Mouse (Mus musculus): Measurements from ENCODE around the gene Fhit. TPM values are rescaled to one million over a fixed set of nuclear protein-coding genes. Genes with fewer than 3 reads are reported as not detected.

Fhit gene
- polyA plus RNA-seq (2015; fragmentation: Nextera tagmentation; extraction: Ambion mirVana) = 7.2 and 8.6 TPM in 2 replicates

GRCm38 (mm10) chr14:11161751-11162231, at the start of gene Fhit:
TSS of gene Fhit (minus strand) at chr14:11162035.
- Histone ChIP-seq H3K36me3 (replicated peaks) (no peaks in the 10 kb centered on the region), H3K9ac (peak within 1 kb of the TSS; percentile 79), H3K4me3 (peak within 1 kb of the TSS; percentile 70), H3K27ac (peak within 1 kb of the TSS; percentile 82), H3K27me3 (replicated peaks) (no peaks in the 10 kb centered on the region), H3K4me1 (0 out of 2 replicates have a peak, but pooled peaks cover 9% of the 10 kb centered on the region), H3K4me2 (peak within 1 kb of the TSS; percentile 84), H3K9me3 (no peaks in the 10 kb centered on the region)
- peak; percentile 97 for ATAC-seq (replicated peaks)
- WGBS = under 1% methylated on average over 28 of the region's 28 CpGs

GRCm38 (mm10) chr14:11206786-11207185, 45.0 kb upstream of the Fhit start:
- Histone ChIP-seq H3K4me1 (no peaks in the 10 kb centered on the region), H3K9ac (no peak overlapping the region), H3K9me3 (no peaks in the 10 kb centered on the region), H3K4me3 (no peak overlapping the region), H3K27ac (no peak overlapping the region), H3K4me2 (no peak overlapping the region), H3K27me3 (replicated peaks) (no peaks in the 10 kb centered on the region), H3K36me3 (replicated peaks) (no peaks in the 10 kb centered on the region)
- WGBS = 55% methylated on average over 2 of the region's 2 CpGs
- ATAC-seq (replicated peaks) = no peak

- peak overlapping the region; percentile 84 for H3K4me2 ChIP-seq
- H3K36me3 ChIP-seq (replicated peaks) = no peaks in the 10 kb centered on the region
- H3K9ac ChIP-seq = peak overlapping the region; percentile 79
- 8% methylated on average over 17 of the region's 17 CpGs for WGBS
- no peaks in the 10 kb centered on the region for H3K27me3 ChIP-seq (replicated peaks)
- H3K27ac ChIP-seq = peak overlapping the region; percentile 82
- ATAC-seq (replicated peaks) = peak; percentile 92
- H3K4me1 ChIP-seq = 0 out of 2 replicates have a peak, but pooled peaks cover 9% of the 10 kb centered on the region
- peak overlapping the region; percentile 70 for H3K4me3 ChIP-seq
- no peaks in the 10 kb centered on the region for H3K9me3 ChIP-seq
These were observed 907 bp downstream of the Fhit start for GRCm38 (mm10) chr14:11160806-11161450.

GRCm38 (mm10) chr14:11159641-11160040, 2.2 kb downstream of the Fhit start:
- Histone ChIP-seq H3K9ac (no peak overlapping the region), H3K27ac (no peak overlapping the region), H3K9me3 (no peaks in the 10 kb centered on the region), H3K36me3 (replicated peaks) (no peaks in the 10 kb centered on the region), H3K4me3 (no peak overlapping the region), H3K4me2 (no peak overlapping the region), H3K4me1 (0 out of 2 replicates have a peak, but pooled peaks cover 9% of the 10 kb centered on the region), H3K27me3 (replicated peaks) (no peaks in the 10 kb centered on the region)
- WGBS = 88% methylated on average over 11 of the region's 11 CpGs
- no peak for ATAC-seq (replicated peaks)

GRCm38 (mm10) chr14:11159021-11159420, 2.8 kb downstream of the Fhit start:
- no peaks in the 10 kb centered on the region for H3K36me3 ChIP-seq (replicated peaks)
- H3K9me3 ChIP-seq = no peaks in the 10 kb centered on the region
- no peak overlapping the region for H3K4me3 ChIP-seq
- no peak overlapping the region for H3K9ac ChIP-seq
- H3K4me1 ChIP-seq = 0 out of 2 replicates have a peak, but pooled peaks cover 9% of the 10 kb centered on the region
- H3K27me3 ChIP-seq (replicated peaks) = no peaks in the 10 kb centered on the region
- no peak overlapping the region for H3K4me2 ChIP-seq
- 81% methylated on average over 7 of the region's 7 CpGs for WGBS
- H3K27ac ChIP-seq = no peak overlapping the region
- ATAC-seq (replicated peaks) = no peak

GRCm38 (mm10) chr14:11157741-11158140, 4.1 kb downstream of the Fhit start:
- WGBS = 84% methylated on average over 3 of the region's 3 CpGs
- ATAC-seq (replicated peaks) = no peak

GRCm38 (mm10) chr14:11151634-11152321, 10.1 kb downstream of the Fhit start:
- Histone ChIP-seq H3K9me3 (no peaks in the 10 kb centered on the region), H3K4me3 (no peak overlapping the region), H3K9ac (no peak overlapping the region), H3K36me3 (replicated peaks) (no peaks in the 10 kb centered on the region), H3K4me2 (no peak overlapping the region), H3K27ac (no peak overlapping the region), H3K4me1 (no peaks in the 10 kb centered on the region), H3K27me3 (replicated peaks) (no peaks in the 10 kb centered on the region)
- no peak for ATAC-seq (replicated peaks)
- WGBS = 84% methylated on average over 9 of the region's 9 CpGs

More at GRCm38 (mm10) chr14:11157741-11158140, 4.1 kb downstream of the Fhit start:
- 0 out of 2 replicates have a peak, but pooled peaks cover 9% of the 10 kb centered on the region for H3K4me1 ChIP-seq
- no peak overlapping the region for H3K4me2 ChIP-seq
- H3K9ac ChIP-seq = no peak overlapping the region
- no peak overlapping the region for H3K4me3 ChIP-seq
- no peaks in the 10 kb centered on the region for H3K36me3 ChIP-seq (replicated peaks)
- no peaks in the 10 kb centered on the region for H3K27me3 ChIP-seq (replicated peaks)
- no peak overlapping the region for H3K27ac ChIP-seq
- H3K9me3 ChIP-seq = no peaks in the 10 kb centered on the region

- H3K4me2 ChIP-seq = no peak overlapping the region
- H3K27ac ChIP-seq = no peak overlapping the region
- H3K27me3 ChIP-seq (replicated peaks) = no peaks in the 10 kb centered on the region
- no peaks in the 10 kb centered on the region for H3K9me3 ChIP-seq
- H3K4me1 ChIP-seq = no peaks in the 10 kb centered on the region
- WGBS = 83% methylated on average over 12 of the region's 12 CpGs
- no peak overlapping the region for H3K4me3 ChIP-seq
- no peak for ATAC-seq (replicated peaks)
- H3K36me3 ChIP-seq (replicated peaks) = no peaks in the 10 kb centered on the region
- no peak overlapping the region for H3K9ac ChIP-seq
These were observed 27.8 kb downstream of the Fhit start for GRCm38 (mm10) chr14:11133787-11134735.

GRCm38 (mm10) chr14:11132637-11133474, 29.0 kb downstream of the Fhit start:
- no peak overlapping the region for H3K27ac ChIP-seq
- no peak overlapping the region for H3K4me3 ChIP-seq
- ATAC-seq (replicated peaks) = 0 out of 2 replicates have a peak, but pooled peaks have one; percentile 17
- no peak overlapping the region for H3K4me2 ChIP-seq
- H3K9ac ChIP-seq = no peak overlapping the region
- no peaks in the 10 kb centered on the region for H3K36me3 ChIP-seq (replicated peaks)
- 88% methylated on average over 6 of the region's 6 CpGs for whole genome bisulfite sequencing
- H3K4me1 ChIP-seq = no peaks in the 10 kb centered on the region
- H3K27me3 ChIP-seq (replicated peaks) = no peaks in the 10 kb centered on the region
- H3K9me3 ChIP-seq = no peaks in the 10 kb centered on the region

- ATAC-seq (replicated peaks) = no peak
- H3K4me2 ChIP-seq = no peak overlapping the region
- no peak overlapping the region for H3K9ac ChIP-seq
- no peak overlapping the region for H3K4me3 ChIP-seq
- H3K36me3 ChIP-seq (replicated peaks) = no peaks in the 10 kb centered on the region
- no peaks in the 10 kb centered on the region for H3K9me3 ChIP-seq
- no peaks in the 10 kb centered on the region for H3K4me1 ChIP-seq
- H3K27me3 ChIP-seq (replicated peaks) = no peaks in the 10 kb centered on the region
- WGBS = 71% methylated on average over 11 of the region's 11 CpGs
- no peak overlapping the region for H3K27ac ChIP-seq
These were observed 36.7 kb downstream of the Fhit start for GRCm38 (mm10) chr14:11125096-11125495.

GRCm38 (mm10) chr14:11119076-11119475, 42.8 kb downstream of the Fhit start:
- Histone ChIP-seq H3K36me3 (replicated peaks) (no peaks in the 10 kb centered on the region), H3K9me3 (no peaks in the 10 kb centered on the region), H3K27me3 (replicated peaks) (no peaks in the 10 kb centered on the region), H3K4me2 (no peak overlapping the region), H3K4me3 (no peak overlapping the region), H3K4me1 (no peaks in the 10 kb centered on the region), H3K27ac (no peak overlapping the region), H3K9ac (no peak overlapping the region)
- WGBS = 89% methylated on average over 6 of the region's 6 CpGs
- no peak for ATAC-seq (replicated peaks)

Measured in midbrain, embryonic 15.5 days (tissue).